Mouse (Mus musculus): ENCODE data around the gene Tspan4. TPM values are rescaled to one million over a fixed set of nuclear protein-coding genes. Genes with fewer than 3 reads are reported as not detected.

The Tspan4 gene
- polyA plus RNA-seq, 1 experiment, result 16.4 TPM

DNA sequence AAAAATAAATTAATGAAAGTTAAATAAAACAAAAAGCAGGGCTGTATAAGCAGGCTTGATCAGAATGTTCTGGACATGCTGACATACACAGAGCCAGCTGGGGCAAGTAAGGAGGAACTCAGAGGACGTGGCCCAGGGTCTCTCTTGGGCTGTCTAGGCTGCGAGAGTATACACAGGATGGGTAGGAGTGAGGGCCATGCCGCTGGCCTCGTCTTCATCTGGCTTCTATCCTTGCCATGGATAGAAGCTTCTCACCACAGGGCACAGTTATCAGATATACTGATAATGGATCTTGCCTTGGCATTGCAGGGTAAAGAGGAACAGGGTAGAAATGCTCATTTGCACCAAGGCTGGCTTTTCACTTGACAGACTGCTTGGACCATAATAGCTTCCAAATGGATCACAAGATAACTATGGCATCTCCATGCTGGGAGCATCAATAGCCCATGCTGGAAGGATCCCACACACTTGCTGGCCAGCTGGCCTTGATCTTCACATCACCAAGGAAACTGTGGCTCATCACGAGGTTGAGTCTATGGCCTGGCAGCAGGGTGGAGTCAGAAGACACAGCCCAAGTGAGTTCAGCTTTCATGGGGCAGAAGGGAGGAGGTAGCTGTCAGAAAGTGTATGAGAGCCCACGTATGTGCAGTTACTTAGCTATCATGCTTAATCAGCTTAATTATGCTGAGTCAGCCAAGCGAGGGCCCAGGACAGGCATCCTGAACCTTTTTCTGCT is 26.9 kb downstream of the Tspan4 start:
- Histone ChIP-seq H3K27ac (ENCODE audit: control insufficient read depth, insufficient read depth, low read depth, low read length, poor library complexity) (no peak overlapping the region), H3K4me3 (replicated peaks; ENCODE audit: control insufficient read depth, low read depth, low read length) (no peak overlapping the region), H3K4me1 (ENCODE audit: control insufficient read depth, insufficient read depth, low read length) (peaks cover 4% of the 10 kb centered on the region)
- WGBS, result 82% methylated on average over 7 of the region's 7 CpGs
- no peak for TF ChIP-seq POLR2A (IDR thresholded peaks at IDR 0.05; ENCODE audit: borderline replicate concordance, control insufficient read depth, low read depth, low read length)
- no peak for TF ChIP-seq CTCF (IDR thresholded peaks at IDR 0.05; ENCODE audit: control insufficient read depth, insufficient read depth, low read length)

DNA sequence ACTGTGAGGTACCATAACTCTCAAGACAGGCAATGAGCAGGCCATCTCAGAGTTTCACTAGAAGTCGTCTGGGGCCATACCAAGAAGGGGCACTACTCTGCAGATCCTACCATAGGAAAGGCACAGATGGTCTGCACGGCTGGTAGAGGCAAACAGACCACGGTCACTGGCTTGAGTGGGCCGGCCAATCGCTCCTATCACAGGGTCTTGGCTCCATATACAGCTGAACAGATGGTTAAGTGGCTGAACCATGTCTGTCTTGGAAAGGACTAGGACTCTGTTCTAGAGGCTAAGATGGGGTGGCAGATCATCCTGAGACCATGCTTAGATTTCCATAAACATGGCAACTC is 27.5 kb downstream of the Tspan4 start:
- TF ChIP-seq POLR2A (IDR thresholded peaks at IDR 0.05; ENCODE audit: borderline replicate concordance, control insufficient read depth, low read depth, low read length), result no peak
- no peak for TF ChIP-seq CTCF (IDR thresholded peaks at IDR 0.05; ENCODE audit: control insufficient read depth, insufficient read depth, low read length)
- Histone ChIP-seq H3K27ac (ENCODE audit: control insufficient read depth, insufficient read depth, low read depth, low read length, poor library complexity) (no peak overlapping the region), H3K4me3 (replicated peaks; ENCODE audit: control insufficient read depth, low read depth, low read length) (no peak overlapping the region), H3K4me1 (ENCODE audit: control insufficient read depth, insufficient read depth, low read length) (peaks cover 4% of the 10 kb centered on the region)
- WGBS, result 94% methylated on average over 5 of the region's 5 CpGs

DNA sequence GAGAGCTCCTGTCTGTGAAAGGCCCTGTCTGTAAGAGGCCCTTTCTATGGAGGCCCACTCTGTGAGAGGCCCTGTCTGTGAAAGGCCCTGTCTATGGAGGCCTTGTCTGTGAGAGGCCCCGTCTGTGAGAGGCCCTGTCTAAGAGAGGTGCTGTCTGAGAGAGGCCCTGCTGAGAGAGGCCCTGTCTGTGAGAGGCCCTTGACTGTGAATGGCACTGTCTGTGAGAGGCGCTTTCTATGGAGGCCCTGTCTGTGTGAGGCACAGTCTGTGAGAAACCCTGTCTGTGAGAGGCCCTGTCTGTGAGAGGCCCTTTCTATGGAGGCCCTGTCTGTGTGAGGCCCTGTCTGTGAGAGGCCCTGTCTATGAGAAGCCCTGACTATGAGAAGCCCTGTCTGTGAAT is 31.2 kb downstream of the Tspan4 start:
- peak overlapping the region; percentile 54 for H3K4me3 ChIP-seq (replicated peaks; ENCODE audit: control insufficient read depth, low read depth, low read length)
- H3K27ac ChIP-seq (ENCODE audit: control insufficient read depth, insufficient read depth, low read depth, low read length, poor library complexity), result peak overlapping the region; percentile 36
- peaks cover 4% of the 10 kb centered on the region for H3K4me1 ChIP-seq (ENCODE audit: control insufficient read depth, insufficient read depth, low read length)
- TF ChIP-seq CTCF (IDR thresholded peaks at IDR 0.05; ENCODE audit: control insufficient read depth, insufficient read depth, low read length) (no peak), POLR2A (IDR thresholded peaks at IDR 0.05; ENCODE audit: borderline replicate concordance, control insufficient read depth, low read depth, low read length) (no peak)
- 89% methylated on average over 2 of the region's 2 CpGs for WGBS

DNA sequence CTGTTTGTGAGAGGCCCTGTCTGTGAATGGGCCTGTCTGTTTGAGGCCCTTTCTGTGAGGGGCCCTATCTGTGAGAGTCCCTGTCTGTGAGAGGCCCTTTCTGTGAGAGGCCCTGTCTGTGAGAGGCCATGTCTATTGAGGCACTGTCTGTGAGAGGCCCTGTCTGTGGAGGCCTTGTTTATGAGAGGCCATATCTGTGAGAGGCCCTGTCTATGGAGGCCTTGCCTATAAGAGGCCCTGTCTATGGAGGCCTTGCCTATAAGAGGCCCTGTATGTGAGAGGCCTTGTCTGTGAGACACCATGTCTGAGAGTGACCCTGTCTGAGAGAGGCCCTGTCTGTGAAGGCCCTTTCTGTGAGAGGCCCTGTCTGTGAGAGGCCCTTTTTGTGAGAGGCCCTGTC is 33.1 kb downstream of the Tspan4 start:
- Histone ChIP-seq H3K4me3 (replicated peaks; ENCODE audit: control insufficient read depth, low read depth, low read length) (no peak overlapping the region), H3K4me1 (ENCODE audit: control insufficient read depth, insufficient read depth, low read length) (no peaks in the 10 kb centered on the region), H3K27ac (ENCODE audit: control insufficient read depth, insufficient read depth, low read depth, low read length, poor library complexity) (no peak overlapping the region)
- TF ChIP-seq CTCF (IDR thresholded peaks at IDR 0.05; ENCODE audit: control insufficient read depth, insufficient read depth, low read length), result no peak
- no peak for TF ChIP-seq POLR2A (IDR thresholded peaks at IDR 0.05; ENCODE audit: borderline replicate concordance, control insufficient read depth, low read depth, low read length)

DNA sequence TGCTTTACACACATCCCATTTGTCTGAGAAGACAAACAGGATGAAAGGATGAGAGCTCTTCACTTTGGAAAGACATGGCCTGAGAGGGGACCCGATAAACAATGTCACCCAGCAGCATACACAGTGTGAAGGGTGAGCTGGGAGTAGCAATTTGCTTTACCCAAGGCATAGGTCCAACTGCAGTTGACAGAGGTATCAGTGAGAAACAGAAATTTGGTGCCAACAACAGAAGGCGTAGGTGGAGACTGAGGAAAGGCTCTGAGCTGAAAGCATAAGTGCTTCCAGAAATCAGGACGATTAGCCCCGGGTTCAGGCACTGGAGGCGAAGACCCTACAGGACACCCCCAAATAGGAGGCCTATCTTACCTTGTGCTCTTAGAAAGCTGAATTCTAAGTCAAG is 35.2 kb downstream of the Tspan4 start:
- Histone ChIP-seq H3K27ac (ENCODE audit: control insufficient read depth, insufficient read depth, low read depth, low read length, poor library complexity) (no peak overlapping the region), H3K4me3 (replicated peaks; ENCODE audit: control insufficient read depth, low read depth, low read length) (no peak overlapping the region), H3K4me1 (ENCODE audit: control insufficient read depth, insufficient read depth, low read length) (no peaks in the 10 kb centered on the region)
- 93% methylated on average over 5 of the region's 5 CpGs for WGBS
- TF ChIP-seq POLR2A (IDR thresholded peaks at IDR 0.05; ENCODE audit: borderline replicate concordance, control insufficient read depth, low read depth, low read length) (no peak), CTCF (IDR thresholded peaks at IDR 0.05; ENCODE audit: control insufficient read depth, insufficient read depth, low read length) (no peak)

DNA sequence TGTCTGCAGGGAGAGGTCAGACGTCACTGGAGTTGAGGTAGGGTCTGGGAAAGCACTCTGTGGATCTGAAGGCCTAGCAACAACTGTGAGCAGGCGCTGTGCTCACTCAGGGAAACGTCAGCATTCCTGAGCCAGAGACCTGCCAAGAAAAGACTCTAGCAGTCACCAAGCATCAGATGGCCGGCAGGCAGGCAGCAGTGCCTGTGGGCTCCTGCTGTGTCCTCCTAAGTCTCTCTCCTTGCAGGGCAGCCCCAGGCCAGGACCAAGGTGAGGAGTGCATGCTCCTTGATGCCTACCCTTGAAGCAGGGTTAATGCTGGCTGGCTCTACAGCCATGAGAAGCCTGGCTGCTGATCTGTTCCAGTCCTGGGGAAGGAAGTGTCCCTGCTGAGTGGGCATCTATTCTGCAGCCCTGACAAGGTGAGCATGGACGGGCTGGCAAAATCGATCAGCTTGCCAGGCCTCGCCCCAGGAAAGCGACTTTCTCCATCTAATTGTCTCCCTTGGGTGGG is 35.7 kb downstream of the Tspan4 start:
- Histone ChIP-seq H3K27ac (ENCODE audit: control insufficient read depth, insufficient read depth, low read depth, low read length, poor library complexity) (no peak overlapping the region), H3K4me1 (ENCODE audit: control insufficient read depth, insufficient read depth, low read length) (no peaks in the 10 kb centered on the region), H3K4me3 (replicated peaks; ENCODE audit: control insufficient read depth, low read depth, low read length) (no peak overlapping the region)
- 94% methylated on average over 8 of the region's 8 CpGs for WGBS
- TF ChIP-seq CTCF (IDR thresholded peaks at IDR 0.05; ENCODE audit: control insufficient read depth, insufficient read depth, low read length) (no peak), POLR2A (IDR thresholded peaks at IDR 0.05; ENCODE audit: borderline replicate concordance, control insufficient read depth, low read depth, low read length) (no peak)

DNA sequence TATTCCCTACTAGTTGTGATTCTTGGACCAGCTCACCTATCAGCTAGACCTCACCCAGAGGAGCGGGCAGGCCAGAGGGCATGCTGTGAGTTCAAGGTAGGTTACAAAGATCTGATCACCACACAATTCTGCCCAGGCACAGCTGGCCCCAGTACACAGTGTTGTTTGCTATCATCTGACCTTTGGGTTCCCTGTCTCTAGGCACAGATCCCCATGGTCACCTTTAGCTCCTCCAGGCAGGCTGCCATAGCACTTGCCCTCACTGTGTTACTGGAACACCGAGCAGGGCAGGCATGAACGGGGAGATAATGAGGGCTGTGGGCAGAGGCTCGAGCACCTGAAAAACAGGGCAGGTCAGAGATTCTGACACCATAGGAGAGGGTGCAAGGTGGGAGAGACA is 42.6 kb downstream of the Tspan4 start:
- 70% methylated on average over 4 of the region's 4 CpGs for WGBS
- Histone ChIP-seq H3K4me3 (replicated peaks; ENCODE audit: control insufficient read depth, low read depth, low read length) (no peak overlapping the region), H3K27ac (ENCODE audit: control insufficient read depth, insufficient read depth, low read depth, low read length, poor library complexity) (no peak overlapping the region), H3K4me1 (ENCODE audit: control insufficient read depth, insufficient read depth, low read length) (no peaks in the 10 kb centered on the region)
- TF ChIP-seq CTCF (IDR thresholded peaks at IDR 0.05; ENCODE audit: control insufficient read depth, insufficient read depth, low read length) (no peak), POLR2A (IDR thresholded peaks at IDR 0.05; ENCODE audit: borderline replicate concordance, control insufficient read depth, low read depth, low read length) (no peak)

DNA sequence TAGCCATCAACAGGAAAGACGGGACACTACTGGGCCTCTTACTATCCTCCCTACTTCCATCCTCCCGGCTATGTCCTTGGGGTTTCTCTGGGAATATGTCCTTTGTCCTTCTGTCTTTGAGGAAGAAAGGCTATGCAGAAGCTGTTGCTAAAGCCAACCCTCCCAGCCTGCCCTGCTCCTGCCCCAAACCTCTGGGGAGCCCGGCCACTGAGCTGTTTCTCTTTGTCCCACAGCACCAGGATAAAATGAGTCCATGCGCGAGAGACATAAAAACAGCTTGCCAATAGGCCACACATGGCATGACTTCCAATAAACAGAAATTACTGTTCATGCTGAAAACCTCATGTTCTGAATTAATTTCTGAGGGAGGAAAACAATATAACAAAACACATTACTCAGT is 43.3 kb downstream of the Tspan4 start:
- no peaks in the 10 kb centered on the region for H3K4me1 ChIP-seq (ENCODE audit: control insufficient read depth, insufficient read depth, low read length)
- WGBS, result 91% methylated on average over 5 of the region's 5 CpGs
- TF ChIP-seq POLR2A (IDR thresholded peaks at IDR 0.05; ENCODE audit: borderline replicate concordance, control insufficient read depth, low read depth, low read length), result no peak
- no peak for TF ChIP-seq CTCF (IDR thresholded peaks at IDR 0.05; ENCODE audit: control insufficient read depth, insufficient read depth, low read length)
- H3K27ac ChIP-seq (ENCODE audit: control insufficient read depth, insufficient read depth, low read depth, low read length, poor library complexity), result no peak overlapping the region
- H3K4me3 ChIP-seq (replicated peaks; ENCODE audit: control insufficient read depth, low read depth, low read length), result no peak overlapping the region

DNA sequence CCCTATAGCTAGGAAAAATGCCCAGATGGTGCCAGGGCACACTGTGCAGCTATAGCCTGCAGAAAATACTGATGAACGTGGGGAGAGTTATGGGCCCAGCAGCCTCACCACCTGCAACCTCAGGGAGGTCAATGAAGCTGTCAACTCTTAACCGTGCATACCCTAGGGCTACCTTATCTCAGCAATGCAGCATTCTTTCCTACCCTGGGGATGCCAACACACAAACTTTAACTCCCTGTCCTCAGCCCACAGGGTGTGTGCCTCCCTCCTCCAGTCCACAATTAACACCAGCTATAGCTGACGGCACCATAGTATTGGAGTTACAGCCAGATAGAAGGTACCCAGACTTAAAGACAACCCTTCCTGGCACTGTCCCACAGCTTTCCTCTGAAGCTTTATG is 43.9 kb downstream of the Tspan4 start:
- H3K4me1 ChIP-seq (ENCODE audit: control insufficient read depth, insufficient read depth, low read length), result no peaks in the 10 kb centered on the region
- TF ChIP-seq POLR2A (IDR thresholded peaks at IDR 0.05; ENCODE audit: borderline replicate concordance, control insufficient read depth, low read depth, low read length) (no peak), CTCF (IDR thresholded peaks at IDR 0.05; ENCODE audit: control insufficient read depth, insufficient read depth, low read length) (no peak)
- H3K4me3 ChIP-seq (replicated peaks; ENCODE audit: control insufficient read depth, low read depth, low read length), result no peak overlapping the region
- no peak overlapping the region; the same call in 1 of the 2 replicates for H3K27ac ChIP-seq (ENCODE audit: control insufficient read depth, insufficient read depth, low read depth, low read length, poor library complexity)
- 63% methylated on average over 3 of the region's 3 CpGs for WGBS
